Mouse (Mus musculus) MEL (cell line): Measurements from ENCODE around the gene Gm4922. TPM values are rescaled to one million over a fixed set of nuclear protein-coding genes. Genes with fewer than 3 reads are reported as not detected.

Experiments used
- DNase-seq: peaks from one replicate; pipeline ENCODE4 v3.0.0; 2011; ENCODE audit warnings: low read depth, low spot score
- H3K27ac ChIP-seq: 2 replicates; pipeline ENCODE4 v1.5.1; 2012; ENCODE audit warnings: low read depth, mild to moderate bottlenecking, control low read depth, low read length, moderate library complexity; ENCODE audit not compliant: control insufficient read depth
- H3K27me3 ChIP-seq, 2 experiments: fragments of 150-350 bp in 1 of 2; sonication (generic) in 1 of 2; 2 replicates each; pipeline ENCODE4 v1.6.1; 2012; ENCODE audit warnings: low read length in 2 of 2, mild to moderate bottlenecking in 2 of 2, improper control_type of control experiment in 1 of 2, moderate library complexity in 1 of 2; ENCODE audit not compliant: insufficient read depth in 2 of 2, control insufficient read depth in 1 of 2
- H3K36me3 ChIP-seq, 2 experiments: 2 replicates each; pipeline ENCODE4 v1.6.1; 2012 to 2014; ENCODE audit warnings: low read length in 2 of 2, improper control_type of control experiment in 1 of 2, inconsistent platforms in 1 of 2, mild to moderate bottlenecking in 1 of 2; ENCODE audit not compliant: insufficient read depth in 2 of 2, control insufficient read depth in 1 of 2
- H3K4me1 ChIP-seq, 2 experiments: fragments of 150-350 bp in 1 of 2; sonication (generic) in 1 of 2; 2 replicates each; pipeline ENCODE4 v1.6.1; 2012; ENCODE audit warnings: low read length in 2 of 2, improper control_type of control experiment in 1 of 2, mild to moderate bottlenecking in 1 of 2; ENCODE audit not compliant: insufficient read depth in 2 of 2, control insufficient read depth in 1 of 2
- H3K4me3 ChIP-seq, 2 experiments: fragments of 150-350 bp in 1 of 2; sonication (generic) in 1 of 2; 2 replicates each; pipeline ENCODE4 v1.5.1; 2012; ENCODE audit warnings: low read depth in 2 of 2, low read length in 2 of 2, mild to moderate bottlenecking in 2 of 2, moderate library complexity in 2 of 2, control low read depth in 1 of 2, improper control_type of control experiment in 1 of 2; ENCODE audit not compliant: control insufficient read depth in 1 of 2, insufficient read depth in 1 of 2
- H3K79me2 ChIP-seq: 2 replicates; pipeline ENCODE4 v1.6.1; 2012; ENCODE audit warnings: mild to moderate bottlenecking, low read length, moderate library complexity; ENCODE audit not compliant: control insufficient read depth, poor library complexity, insufficient read depth
- H3K9ac ChIP-seq: 2 replicates; pipeline ENCODE4 v1.6.1; 2012; ENCODE audit warnings: low read depth, mild to moderate bottlenecking, control low read depth, low read length, moderate library complexity; ENCODE audit not compliant: control insufficient read depth, poor library complexity, severe bottlenecking
- H3K9me3 ChIP-seq: fragments of 150-350 bp; sonication (generic); replicated peaks from 2 replicates; pipeline ENCODE4 v1.6.1; 2012; ENCODE audit warnings: mild to moderate bottlenecking, low read length, improper control_type of control experiment, moderate library complexity; ENCODE audit not compliant: insufficient read depth
- ELF1 ChIP-seq: IDR thresholded peaks from 2 replicates; pipeline ENCODE4 v1.6.1; 2014; ENCODE audit warnings: low read depth, mild to moderate bottlenecking, inconsistent platforms, low read length, improper control_type of control experiment, moderate library complexity
- MYB ChIP-seq: IDR thresholded peaks from 2 replicates; pipeline ENCODE4 v1.6.1; 2011; ENCODE audit warnings: mild to moderate bottlenecking, low read depth, low read length, improper control_type of control experiment
- MYC ChIP-seq: IDR thresholded peaks from 2 replicates; pipeline ENCODE4 v1.6.1; 2011; ENCODE audit warnings: low read depth, mild to moderate bottlenecking, low read length, improper control_type of control experiment, moderate library complexity
- NELFE ChIP-seq: IDR thresholded peaks from 2 replicates; pipeline ENCODE4 v1.6.1; 2011; ENCODE audit warnings: low read depth, low read length, improper control_type of control experiment
- NRF1 ChIP-seq: IDR thresholded peaks from 2 replicates; pipeline ENCODE4 v1.6.1; 2014; ENCODE audit warnings: low read depth, mild to moderate bottlenecking, inconsistent platforms, low read length, improper control_type of control experiment, moderate library complexity; ENCODE audit not compliant: poor library complexity, insufficient read depth, severe bottlenecking
- RCOR1 ChIP-seq: IDR thresholded peaks from 2 replicates; pipeline ENCODE4 v1.6.1; 2012; ENCODE audit warnings: low read depth, mild to moderate bottlenecking, inconsistent platforms, low read length, improper control_type of control experiment
- TCF12 ChIP-seq: IDR thresholded peaks from 2 replicates; pipeline ENCODE4 v1.6.1; 2014; ENCODE audit warnings: low read depth, mild to moderate bottlenecking, inconsistent platforms, low read length, improper control_type of control experiment, moderate library complexity
- ZC3H11A ChIP-seq: IDR thresholded peaks from 2 replicates; pipeline ENCODE4 v1.6.1; 2012; ENCODE audit warnings: low read depth, mild to moderate bottlenecking, inconsistent platforms, low read length, improper control_type of control experiment
- ZKSCAN1 ChIP-seq: IDR thresholded peaks from 2 replicates; pipeline ENCODE4 v1.6.1; 2012; ENCODE audit warnings: low read depth, mild to moderate bottlenecking, inconsistent platforms, low read length, improper control_type of control experiment, moderate library complexity
- ZMIZ1 ChIP-seq: IDR thresholded peaks from 2 replicates; pipeline ENCODE4 v1.6.1; 2012; ENCODE audit warnings: low read depth, mild to moderate bottlenecking, inconsistent platforms, low read length, improper control_type of control experiment, moderate library complexity
- polyA plus RNA-seq, 2 experiments: library from polyadenylated mRNA; stranded (reverse) in 1 of 2; unstranded in 1 of 2; fragments of >175 nt in 1 of 2; fragments of >200 nt in 1 of 2; gene quantifications; 2 replicates each; pipeline versions ENCODE4 v1.2.1 to v1.2.4; 2012; ENCODE audit warnings: low replicate concordance in 2 of 2, low read depth in 1 of 2; ENCODE audit not compliant: insufficient read length in 2 of 2, insufficient read depth in 1 of 2, missing spikeins in 1 of 2
- total RNA-seq: library from RNA; depleted of rRNA; stranded (reverse); fragments of 300-350 nt; gene quantifications from 2 replicates; pipeline ENCODE4 v1.2.3, GENCODE M21; 2012

The Gm4922 gene
- total and polyA plus RNA-seq, 3 experiments: not detected

GRCm38 (mm10) chr10:18834389-18834788 lies 47.8 kb upstream of the Gm4922 start:
- no peaks in the 10 kb centered on the region for H3K9me3 ChIP-seq
- no peak overlapping the region for H3K9ac ChIP-seq
- TF ChIP-seq RCOR1: no peak
- TF ChIP-seq MYB: no peak
- TF ChIP-seq NELFE: no peak
- H3K4me3 ChIP-seq: no peak overlapping the region
- no peak for DNase-seq
- no peaks in the 10 kb centered on the region for H3K4me1 ChIP-seq
- H3K27ac ChIP-seq: no peak overlapping the region
- no peaks in the 10 kb centered on the region for H3K36me3 ChIP-seq
- no peaks in the 10 kb centered on the region for H3K79me2 ChIP-seq
- no peaks in the 10 kb centered on the region; a peak in 3 of 4 replicates for H3K27me3 ChIP-seq

DNA sequence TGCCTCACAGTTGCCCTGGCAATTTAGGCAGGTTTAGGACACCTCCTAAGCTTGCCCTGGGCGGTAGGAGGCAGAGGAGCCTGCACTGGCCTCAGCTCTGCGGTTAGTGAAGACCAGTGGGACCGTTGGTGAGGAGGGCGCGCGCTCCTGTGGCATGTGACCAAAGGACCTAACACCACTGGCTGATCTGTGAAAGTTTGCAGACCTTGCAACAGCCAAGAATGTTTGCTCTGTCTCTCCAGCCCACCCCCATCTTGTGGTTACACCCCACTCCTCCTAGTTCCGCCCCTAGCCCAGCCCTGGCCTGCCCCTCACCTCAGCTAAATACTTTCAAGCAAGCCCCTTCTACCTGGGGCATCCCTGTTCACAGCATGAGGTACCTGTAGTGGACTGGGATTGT lies 45.2 kb upstream of the Gm4922 start:
- no peak for DNase-seq

GRCm38 (mm10) chr10:18830359-18830758 lies 43.8 kb upstream of the Gm4922 start:
- no peak for DNase-seq
- H3K79me2 ChIP-seq: no peaks in the 10 kb centered on the region
- no peaks in the 10 kb centered on the region for H3K36me3 ChIP-seq
- no peak overlapping the region for H3K9ac ChIP-seq
- TF ChIP-seq TCF12 (no peak), ZC3H11A (no peak), ZMIZ1 (no peak), MYB (no peak)
- TF ChIP-seq, all 39 proteins: peak for 0
- H3K4me3 ChIP-seq: no peak overlapping the region
- H3K27ac ChIP-seq: no peak overlapping the region
- H3K4me1 ChIP-seq: no peaks in the 10 kb centered on the region
- H3K9me3 ChIP-seq: no peaks in the 10 kb centered on the region
- no peaks in the 10 kb centered on the region; a peak in 3 of 4 replicates for H3K27me3 ChIP-seq

More for the DNA sequence above, 45.2 kb upstream of the Gm4922 start:
- TF ChIP-seq ZMIZ1: no peak
- no peak for TF ChIP-seq ELF1
- TF ChIP-seq MYC: no peak
- TF ChIP-seq MYB: no peak
- no peak for TF ChIP-seq ZKSCAN1
- no peak for TF ChIP-seq NRF1
- TF ChIP-seq, all 39 proteins: peak for 0
- Histone ChIP-seq H3K27me3 (no peaks in the 10 kb centered on the region; a peak in 3 of 4 replicates), H3K9me3 (no peaks in the 10 kb centered on the region), H3K27ac (no peak overlapping the region), H3K4me3 (no peak overlapping the region), H3K4me1 (no peaks in the 10 kb centered on the region), H3K79me2 (no peaks in the 10 kb centered on the region), H3K9ac (no peak overlapping the region), H3K36me3 (no peaks in the 10 kb centered on the region)
